Mouse (Mus musculus): ENCODE data around the gene Lrrc8d. TPM values are rescaled to one million over a fixed set of nuclear protein-coding genes. Genes with fewer than 3 reads are reported as not detected.

Lrrc8d gene
- polyA plus RNA-seq, 1 experiment from 2014 or later, result 35.7 TPM

DNA sequence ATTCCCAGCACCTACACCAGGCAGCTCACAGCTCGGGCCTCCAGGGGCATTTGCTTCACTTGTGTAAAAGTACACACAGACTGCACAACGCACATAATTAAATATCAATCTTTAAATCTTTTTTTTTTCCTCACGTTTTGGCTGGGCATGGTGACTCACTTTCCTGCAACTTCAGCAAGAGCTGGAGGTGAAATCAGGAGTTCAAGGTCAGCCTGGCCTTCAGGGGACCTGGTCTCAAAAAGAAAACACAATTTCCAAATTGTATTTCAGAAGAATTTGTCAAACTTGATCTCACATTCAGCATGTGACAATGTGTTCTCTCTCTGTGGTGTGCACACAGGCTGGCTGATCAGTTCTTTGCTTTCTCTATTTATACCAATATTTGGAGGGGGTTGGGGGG, 1.9 kb upstream of the Lrrc8d start:
- H3K36me3 ChIP-seq (ENCODE audit: control insufficient read depth, insufficient read depth, low read length), result no peaks in the 10 kb centered on the region
- peaks cover 12% of the 10 kb centered on the region; the same call in 1 of the 2 replicates for H3K4me1 ChIP-seq (ENCODE audit: control insufficient read depth, insufficient read depth, low read length)
- no peak overlapping the region for H3K9ac ChIP-seq (replicated peaks; ENCODE audit: low read depth, low read length)
- H3K9me3 ChIP-seq (ENCODE audit: control insufficient read depth, low read length), result no peaks in the 10 kb centered on the region
- no peak for ATAC-seq (ENCODE audit: low read depth)
- H3K27ac ChIP-seq (ENCODE audit: low read depth, low read length), result no peak overlapping the region
- no peak overlapping the region for H3K4me3 ChIP-seq (ENCODE audit: low read depth, low read length)
- WGBS, result 92% methylated on average over 3 of the region's 3 CpGs
- no peak overlapping the region for H3K4me2 ChIP-seq (ENCODE audit: low read depth, low read length)
- H3K27me3 ChIP-seq (ENCODE audit: control insufficient read depth, insufficient read depth, low read length), result no peaks in the 10 kb centered on the region; the same call in 1 of the 2 replicates

DNA sequence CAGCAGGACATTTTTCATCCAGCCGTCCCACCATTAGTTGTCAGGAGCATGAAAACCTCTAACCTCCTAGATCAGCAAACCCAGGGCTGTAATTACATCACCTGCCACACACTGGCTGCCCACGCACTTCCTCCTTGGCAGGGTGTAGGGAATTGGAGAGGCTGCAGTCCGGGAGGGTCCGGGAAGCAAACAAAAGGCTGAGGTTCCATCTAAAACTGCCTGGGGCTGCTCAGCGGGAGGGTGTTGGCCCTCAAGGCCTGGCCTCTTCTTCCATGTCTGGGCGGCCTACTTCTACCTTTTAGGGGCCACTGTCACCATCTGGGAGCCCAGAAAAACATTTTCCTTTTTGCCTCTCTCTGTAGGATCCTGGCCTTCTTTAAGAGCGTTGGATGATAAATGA, 1.1 kb upstream of the Lrrc8d start:
- ATAC-seq (ENCODE audit: low read depth), result no peak
- Histone ChIP-seq H3K9me3 (ENCODE audit: control insufficient read depth, low read length) (no peaks in the 10 kb centered on the region), H3K4me1 (ENCODE audit: control insufficient read depth, insufficient read depth, low read length) (peaks cover 20% of the 10 kb centered on the region), H3K4me2 (ENCODE audit: low read depth, low read length) (peak overlapping the region; percentile 79; the same call in 1 of the 2 replicates), H3K9ac (replicated peaks; ENCODE audit: low read depth, low read length) (no peak overlapping the region), H3K27ac (ENCODE audit: low read depth, low read length) (no peak overlapping the region), H3K27me3 (ENCODE audit: control insufficient read depth, insufficient read depth, low read length) (no peaks in the 10 kb centered on the region; the same call in 1 of the 2 replicates), H3K4me3 (ENCODE audit: low read depth, low read length) (no peak overlapping the region), H3K36me3 (ENCODE audit: control insufficient read depth, insufficient read depth, low read length) (no peaks in the 10 kb centered on the region)
- 10% methylated on average over 7 of the region's 7 CpGs for WGBS

DNA sequence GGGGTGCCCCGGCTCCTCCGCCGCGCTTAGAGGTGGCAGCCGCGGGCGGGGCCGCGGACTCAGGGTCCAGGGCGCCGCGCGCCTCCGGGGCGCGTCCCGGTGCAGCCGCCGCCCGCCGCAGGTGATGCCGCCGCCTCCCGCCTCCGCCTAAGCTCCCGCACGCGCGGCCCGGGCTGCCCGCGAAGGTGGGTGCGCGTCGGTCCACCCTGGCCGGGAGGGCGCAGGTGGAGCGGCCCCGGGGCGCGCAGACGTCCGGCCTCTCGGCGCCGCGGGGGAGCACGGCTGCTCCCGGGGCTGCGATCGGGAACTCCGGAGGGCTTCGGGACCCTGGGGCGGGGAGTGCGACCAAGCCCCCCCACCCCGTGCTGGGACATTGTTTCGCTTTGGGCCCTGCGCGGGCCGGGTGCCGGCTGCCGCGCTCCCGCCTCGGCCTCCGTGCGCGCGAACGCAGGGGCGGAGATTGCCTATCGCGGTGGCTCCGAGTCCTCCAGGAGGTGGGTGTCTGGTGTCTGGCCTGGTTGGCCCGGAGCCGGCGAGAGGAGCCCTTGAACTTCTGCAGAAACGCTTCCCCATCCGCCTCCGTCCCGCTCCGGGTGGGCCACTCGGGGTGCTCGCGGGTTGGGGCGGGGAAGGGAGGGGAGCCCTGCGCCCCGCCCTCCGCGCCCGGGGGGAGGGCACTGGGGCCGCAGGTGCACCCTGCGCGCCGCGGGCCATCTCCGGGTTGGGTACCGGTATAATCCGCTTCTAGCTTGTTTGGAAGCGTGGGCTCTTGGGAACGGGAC, 492 bp downstream of the Lrrc8d start:
- WGBS, result under 1% methylated on average over 56 of the region's 101 CpGs
- Histone ChIP-seq H3K9ac (replicated peaks; ENCODE audit: low read depth, low read length) (peak overlapping the region; percentile 100), H3K36me3 (ENCODE audit: control insufficient read depth, insufficient read depth, low read length) (no peaks in the 10 kb centered on the region), H3K27ac (ENCODE audit: low read depth, low read length) (peak overlapping the region; percentile 98), H3K4me3 (ENCODE audit: low read depth, low read length) (peak overlapping the region; percentile 96), H3K9me3 (ENCODE audit: control insufficient read depth, low read length) (no peaks in the 10 kb centered on the region), H3K27me3 (ENCODE audit: control insufficient read depth, insufficient read depth, low read length) (no peaks in the 10 kb centered on the region; the same call in 1 of the 2 replicates), H3K4me1 (ENCODE audit: control insufficient read depth, insufficient read depth, low read length) (peaks cover 34% of the 10 kb centered on the region), H3K4me2 (ENCODE audit: low read depth, low read length) (peak overlapping the region; percentile 79)
- peak; percentile 72 for ATAC-seq (ENCODE audit: low read depth)

DNA sequence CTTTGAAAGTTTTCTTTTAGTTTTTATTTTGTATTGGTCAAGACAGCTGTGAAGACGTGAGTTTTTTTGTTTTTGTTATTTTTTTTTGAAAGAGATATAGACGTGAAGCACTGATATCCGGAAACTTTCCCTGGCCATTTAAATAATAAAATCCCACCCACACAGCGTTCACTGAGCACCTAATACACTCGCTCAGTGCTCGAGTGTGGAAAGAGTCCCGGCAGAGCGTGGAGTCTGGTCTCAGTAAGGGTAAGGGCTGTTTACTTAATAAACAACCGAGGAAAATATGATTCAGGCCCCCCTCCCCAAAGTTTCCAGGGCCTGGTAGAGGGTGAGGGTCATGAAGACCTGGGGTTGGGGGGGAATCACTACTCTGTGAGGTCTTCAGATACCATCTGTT, 1.6 kb downstream of the Lrrc8d start:
- Histone ChIP-seq H3K4me1 (ENCODE audit: control insufficient read depth, insufficient read depth, low read length) (peaks cover 36% of the 10 kb centered on the region), H3K9me3 (ENCODE audit: control insufficient read depth, low read length) (no peaks in the 10 kb centered on the region), H3K9ac (replicated peaks; ENCODE audit: low read depth, low read length) (no peak overlapping the region), H3K27ac (ENCODE audit: low read depth, low read length) (no peak overlapping the region), H3K36me3 (ENCODE audit: control insufficient read depth, insufficient read depth, low read length) (no peaks in the 10 kb centered on the region), H3K4me3 (ENCODE audit: low read depth, low read length) (peak overlapping the region; percentile 96; the same call in 1 of the 2 replicates), H3K27me3 (ENCODE audit: control insufficient read depth, insufficient read depth, low read length) (no peaks in the 10 kb centered on the region; the same call in 1 of the 2 replicates), H3K4me2 (ENCODE audit: low read depth, low read length) (peak overlapping the region; percentile 79)
- ATAC-seq (ENCODE audit: low read depth), result no peak
- WGBS, result 59% methylated on average over 9 of the region's 9 CpGs

DNA sequence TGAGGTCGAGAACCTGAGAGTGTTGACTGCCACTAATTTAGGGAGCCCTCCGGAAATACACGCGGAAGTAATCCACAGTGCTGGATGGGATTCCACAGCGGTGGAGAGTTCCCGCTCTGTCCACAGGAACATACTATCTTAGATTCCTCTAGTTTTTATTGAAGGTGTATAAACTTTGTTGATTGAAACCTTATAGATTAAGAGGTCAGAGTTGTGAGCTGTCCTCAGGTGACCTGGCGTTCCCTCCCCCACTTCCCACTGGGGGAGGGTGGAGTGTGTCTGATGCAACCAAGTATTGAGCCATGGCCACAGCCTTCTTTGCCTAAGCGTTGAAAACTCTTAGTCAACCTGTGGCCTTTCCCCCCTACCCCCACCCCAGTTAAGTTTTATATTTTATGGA, 2.1 kb downstream of the Lrrc8d start:
- Histone ChIP-seq H3K9ac (replicated peaks; ENCODE audit: low read depth, low read length) (no peak overlapping the region), H3K27me3 (ENCODE audit: control insufficient read depth, insufficient read depth, low read length) (no peaks in the 10 kb centered on the region; the same call in 1 of the 2 replicates), H3K4me3 (ENCODE audit: low read depth, low read length) (no peak overlapping the region; the same call in 1 of the 2 replicates), H3K27ac (ENCODE audit: low read depth, low read length) (no peak overlapping the region), H3K9me3 (ENCODE audit: control insufficient read depth, low read length) (no peaks in the 10 kb centered on the region), H3K36me3 (ENCODE audit: control insufficient read depth, insufficient read depth, low read length) (no peaks in the 10 kb centered on the region), H3K4me1 (ENCODE audit: control insufficient read depth, insufficient read depth, low read length) (peaks cover 36% of the 10 kb centered on the region), H3K4me2 (ENCODE audit: low read depth, low read length) (peak overlapping the region; percentile 79; the same call in 1 of the 2 replicates)
- WGBS, result 79% methylated on average over 8 of the region's 8 CpGs
- ATAC-seq (ENCODE audit: low read depth), result no peak

DNA sequence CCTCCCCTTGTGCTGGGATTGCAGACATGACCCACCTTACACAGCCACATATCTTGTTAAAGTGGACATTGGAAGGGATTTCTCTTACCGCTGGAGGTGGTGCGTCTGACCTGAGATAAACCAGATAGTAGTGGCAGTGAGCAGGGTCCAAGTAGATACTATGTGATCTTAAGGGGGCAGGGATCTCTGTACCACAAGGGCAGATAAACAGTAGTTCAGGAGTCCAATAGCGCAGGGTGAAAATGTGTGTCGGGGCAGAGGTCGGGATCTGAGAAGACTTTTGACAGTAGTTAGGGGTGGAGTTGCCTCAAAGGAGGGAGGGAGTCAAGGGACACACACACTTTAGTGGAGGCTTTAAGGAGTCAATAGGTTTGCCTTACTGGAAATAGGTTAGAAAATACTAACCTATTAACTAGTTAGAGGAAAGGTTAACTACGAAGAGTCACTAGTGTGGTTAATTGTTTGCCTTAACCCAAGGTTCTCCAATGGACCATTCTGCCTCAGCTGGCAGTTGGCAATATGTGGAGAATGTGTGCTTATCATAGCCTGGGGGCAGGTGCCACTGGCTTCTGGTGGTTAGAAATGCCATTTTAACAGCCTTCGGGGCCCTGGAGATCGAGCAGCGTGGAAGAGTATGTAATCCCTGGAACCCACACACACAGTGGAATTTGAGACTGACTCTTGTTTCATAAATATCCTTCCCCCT, 3.0 kb downstream of the Lrrc8d start:
- Histone ChIP-seq H3K4me1 (ENCODE audit: control insufficient read depth, insufficient read depth, low read length) (peaks cover 36% of the 10 kb centered on the region), H3K36me3 (ENCODE audit: control insufficient read depth, insufficient read depth, low read length) (no peaks in the 10 kb centered on the region), H3K27me3 (ENCODE audit: control insufficient read depth, insufficient read depth, low read length) (no peaks in the 10 kb centered on the region; the same call in 1 of the 2 replicates), H3K9ac (replicated peaks; ENCODE audit: low read depth, low read length) (no peak overlapping the region), H3K4me2 (ENCODE audit: low read depth, low read length) (no peak overlapping the region), H3K9me3 (ENCODE audit: control insufficient read depth, low read length) (no peaks in the 10 kb centered on the region), H3K4me3 (ENCODE audit: low read depth, low read length) (no peak overlapping the region), H3K27ac (ENCODE audit: low read depth, low read length) (no peak overlapping the region)
- WGBS, result 72% methylated on average over 9 of the region's 9 CpGs
- no peak for ATAC-seq (ENCODE audit: low read depth)

DNA sequence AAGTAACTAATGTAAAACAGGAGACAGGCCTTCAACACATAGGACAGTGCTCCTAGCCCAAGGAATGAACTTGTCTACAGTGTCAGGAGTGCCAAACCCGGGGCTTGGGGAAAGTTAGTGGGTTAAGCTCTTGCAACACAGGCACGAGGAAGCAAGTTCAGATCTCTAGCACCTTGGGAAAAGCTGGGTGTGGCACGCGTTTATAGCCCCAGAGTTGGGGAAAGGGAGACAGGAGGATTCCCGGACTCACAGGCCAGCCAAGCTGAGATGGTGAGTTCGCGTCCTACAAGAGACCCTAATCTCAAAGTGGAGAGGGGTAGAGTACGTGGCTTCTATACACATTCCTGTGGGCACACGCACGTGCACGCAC, 3.5 kb downstream of the Lrrc8d start:
- H3K9me3 ChIP-seq (ENCODE audit: control insufficient read depth, low read length), result no peaks in the 10 kb centered on the region
- no peak overlapping the region for H3K4me2 ChIP-seq (ENCODE audit: low read depth, low read length)
- no peak overlapping the region for H3K4me3 ChIP-seq (ENCODE audit: low read depth, low read length)
- no peak overlapping the region for H3K9ac ChIP-seq (replicated peaks; ENCODE audit: low read depth, low read length)
- no peak for ATAC-seq (ENCODE audit: low read depth)
- peaks cover 36% of the 10 kb centered on the region for H3K4me1 ChIP-seq (ENCODE audit: control insufficient read depth, insufficient read depth, low read length)
- H3K36me3 ChIP-seq (ENCODE audit: control insufficient read depth, insufficient read depth, low read length), result no peaks in the 10 kb centered on the region
- 93% methylated on average over 11 of the region's 11 CpGs for WGBS
- no peak overlapping the region for H3K27ac ChIP-seq (ENCODE audit: low read depth, low read length)
- no peaks in the 10 kb centered on the region; the same call in 1 of the 2 replicates for H3K27me3 ChIP-seq (ENCODE audit: control insufficient read depth, insufficient read depth, low read length)

DNA sequence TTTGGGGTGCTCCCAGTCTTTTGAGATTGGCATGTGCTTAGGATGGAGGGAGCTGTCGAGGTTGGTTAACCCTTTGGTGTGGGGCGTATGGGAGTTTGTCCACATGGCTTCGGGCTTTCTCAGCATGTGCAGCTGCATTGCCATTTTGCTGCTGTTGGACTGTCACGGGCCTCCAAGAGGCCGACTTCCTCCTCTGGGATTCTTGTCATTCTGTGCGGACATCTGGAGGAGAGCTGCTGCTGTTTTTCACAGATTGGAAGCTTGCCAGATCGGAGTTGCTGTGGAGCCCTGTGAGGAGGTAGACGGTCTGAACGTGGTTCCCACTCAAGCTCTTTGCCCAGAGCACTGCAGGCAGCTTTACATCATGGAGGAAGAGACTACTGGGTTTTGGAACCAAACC, 4.8 kb downstream of the Lrrc8d start:
- Histone ChIP-seq H3K4me3 (ENCODE audit: low read depth, low read length) (no peak overlapping the region), H3K27me3 (ENCODE audit: control insufficient read depth, insufficient read depth, low read length) (no peaks in the 10 kb centered on the region; the same call in 1 of the 2 replicates), H3K9ac (replicated peaks; ENCODE audit: low read depth, low read length) (no peak overlapping the region), H3K9me3 (ENCODE audit: control insufficient read depth, low read length) (no peaks in the 10 kb centered on the region), H3K4me2 (ENCODE audit: low read depth, low read length) (no peak overlapping the region), H3K36me3 (ENCODE audit: control insufficient read depth, insufficient read depth, low read length) (no peaks in the 10 kb centered on the region), H3K27ac (ENCODE audit: low read depth, low read length) (no peak overlapping the region), H3K4me1 (ENCODE audit: control insufficient read depth, insufficient read depth, low read length) (peaks cover 36% of the 10 kb centered on the region)
- 38% methylated on average over 9 of the region's 9 CpGs for WGBS
- ATAC-seq (ENCODE audit: low read depth), result no peak

DNA sequence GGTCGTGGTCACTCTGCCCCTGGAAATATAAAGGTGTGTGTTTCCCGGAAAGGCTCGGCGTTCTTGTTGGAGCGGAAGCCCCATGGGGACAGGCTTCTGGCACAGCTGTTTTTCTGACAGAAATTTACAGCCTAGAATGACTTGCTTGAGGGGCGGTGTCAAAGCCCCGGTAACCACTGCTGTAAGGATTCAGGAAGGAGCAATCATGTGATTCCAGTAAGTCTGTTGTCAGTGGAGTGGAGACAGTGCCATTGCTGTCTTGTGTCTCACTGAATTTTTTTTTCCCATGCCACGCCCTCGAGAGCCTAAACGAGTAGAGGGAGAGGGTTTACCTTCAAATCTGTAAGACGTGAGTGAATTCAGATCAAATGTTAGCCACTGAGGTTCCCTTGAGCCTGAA, 6.9 kb downstream of the Lrrc8d start:
- WGBS, result 63% methylated on average over 11 of the region's 11 CpGs
- ATAC-seq (ENCODE audit: low read depth), result no peak
- no peak overlapping the region for H3K4me2 ChIP-seq (ENCODE audit: low read depth, low read length)
- no peaks in the 10 kb centered on the region for H3K27me3 ChIP-seq (ENCODE audit: control insufficient read depth, insufficient read depth, low read length)
- no peaks in the 10 kb centered on the region for H3K9me3 ChIP-seq (ENCODE audit: control insufficient read depth, low read length)
- H3K4me1 ChIP-seq (ENCODE audit: control insufficient read depth, insufficient read depth, low read length), result peaks cover 39% of the 10 kb centered on the region
- H3K4me3 ChIP-seq (ENCODE audit: low read depth, low read length), result no peak overlapping the region
- no peaks in the 10 kb centered on the region for H3K36me3 ChIP-seq (ENCODE audit: control insufficient read depth, insufficient read depth, low read length)
- H3K27ac ChIP-seq (ENCODE audit: low read depth, low read length), result no peak overlapping the region
- H3K9ac ChIP-seq (replicated peaks; ENCODE audit: low read depth, low read length), result no peak overlapping the region
